Mouse (Mus musculus) CH12.LX (cell line): ENCODE measurements at regions not wholly inside any gene's neighbourhood (a gene's known extent, or its start where the extent isn't known, plus 50 kb on each side); places are given as distances from the start of the nearest gene placed in this dataset.

Experiments used
- DNase-seq: peaks from one replicate; pipeline ENCODE4 v3.0.0-alpha.2; 2013; ENCODE audit errors: extremely low read depth
- H3K27ac ChIP-seq: 2 replicates; pipeline ENCODE4 v1.5.1; 2012; ENCODE audit warnings: low read depth, mild to moderate bottlenecking, control low read depth, moderate library complexity; ENCODE audit not compliant: insufficient read depth
- H3K27me3 ChIP-seq: replicated peaks from 2 replicates; pipeline ENCODE3; 2012; ENCODE audit warnings: inconsistent platforms
- H3K36me3 ChIP-seq, 2 experiments: replicated peaks in 1 of 2; 2 replicates each; pipeline versions ENCODE3 to v1.6.1; 2012; ENCODE audit warnings: inconsistent platforms in 1 of 2, low read length in 1 of 2, mild to moderate bottlenecking in 1 of 2, mixed read lengths in 1 of 2, moderate library complexity in 1 of 2; ENCODE audit not compliant: control insufficient read depth in 1 of 2, insufficient read depth in 1 of 2
- H3K4me1 ChIP-seq, 2 experiments: 2 replicates each; pipeline ENCODE4 v1.6.1; 2012; ENCODE audit warnings: inconsistent platforms in 1 of 2, moderate library complexity in 1 of 2; ENCODE audit not compliant: insufficient read depth in 2 of 2, control insufficient read depth in 1 of 2
- H3K4me2 ChIP-seq: 2 replicates; pipeline ENCODE4 v1.6.1; 2012; ENCODE audit warnings: low read depth, mild to moderate bottlenecking, control low read depth; ENCODE audit not compliant: poor library complexity, insufficient read depth, severe bottlenecking
- H3K4me3 ChIP-seq, 3 experiments: fragments of 150-350 bp in 1 of 3; sonication (generic) in 1 of 3; replicated peaks in 1 of 3; 2 replicates each; pipeline versions ENCODE3 to v1.5.1; 2011 to 2012; ENCODE audit warnings: low read depth in 2 of 3, low read length in 2 of 3, mild to moderate bottlenecking in 2 of 3, moderate library complexity in 2 of 3, control low read depth in 1 of 3, improper control_type of control experiment in 1 of 3, inconsistent platforms in 1 of 3, mixed read lengths in 1 of 3; ENCODE audit not compliant: poor library complexity in 1 of 3
- H3K79me2 ChIP-seq: replicated peaks from 2 replicates; pipeline ENCODE4 v1.6.1; 2012; ENCODE audit warnings: mild to moderate bottlenecking, moderate library complexity; ENCODE audit not compliant: control insufficient read depth, poor library complexity, insufficient read depth, severe bottlenecking; ENCODE audit errors: extremely low read depth
- H3K9ac ChIP-seq: 2 replicates; pipeline ENCODE4 v1.6.1; 2012; ENCODE audit warnings: low read depth, mild to moderate bottlenecking, control low read depth, moderate library complexity; ENCODE audit not compliant: insufficient read depth
- H3K9me3 ChIP-seq: replicated peaks from 2 replicates; pipeline ENCODE3; 2012; ENCODE audit warnings: low read length, inconsistent platforms, mixed read lengths
- CHD1 ChIP-seq: IDR thresholded peaks from 2 replicates; pipeline ENCODE4 v1.6.1; 2012; ENCODE audit warnings: low read depth, low read length, improper control_type of control experiment, inconsistent platforms
- CHD2 ChIP-seq: IDR thresholded peaks from 2 replicates; pipeline ENCODE4 v1.6.1; 2011; ENCODE audit warnings: low read length, improper control_type of control experiment
- EP300 ChIP-seq: IDR thresholded peaks from 2 replicates; pipeline ENCODE4 v1.6.1; 2011; ENCODE audit warnings: low read length, improper control_type of control experiment
- HCFC1 ChIP-seq: IDR thresholded peaks from 2 replicates; pipeline ENCODE4 v1.6.1; 2012; ENCODE audit warnings: low read depth, mild to moderate bottlenecking, inconsistent platforms, low read length, improper control_type of control experiment
- KAT2A ChIP-seq: IDR thresholded peaks from 2 replicates; pipeline ENCODE4 v1.6.1; 2012; ENCODE audit warnings: low read length, improper control_type of control experiment, inconsistent platforms; ENCODE audit not compliant: insufficient replicate concordance
- MAFK ChIP-seq: IDR thresholded peaks from 2 replicates; pipeline ENCODE4 v1.6.1; 2011; ENCODE audit warnings: low read length, improper control_type of control experiment; ENCODE audit not compliant: insufficient replicate concordance
- MAZ ChIP-seq: IDR thresholded peaks from 2 replicates; pipeline ENCODE4 v1.6.1; 2012; ENCODE audit warnings: low read depth, mild to moderate bottlenecking, inconsistent platforms, low read length, improper control_type of control experiment, moderate library complexity
- MXI1 ChIP-seq: IDR thresholded peaks from 2 replicates; pipeline ENCODE4 v1.6.1; 2011; ENCODE audit warnings: mild to moderate bottlenecking, low read depth, low read length, improper control_type of control experiment
- MYC ChIP-seq: IDR thresholded peaks from 2 replicates; pipeline ENCODE4 v1.6.1; 2011; ENCODE audit warnings: low read depth, mild to moderate bottlenecking, improper control_type of control experiment, low read length
- NELFE ChIP-seq: IDR thresholded peaks from 2 replicates; pipeline ENCODE4 v1.6.1; 2011; ENCODE audit warnings: low read depth, low read length, improper control_type of control experiment
- POLR2A ChIP-seq: IDR thresholded peaks from 2 replicates; pipeline ENCODE4 v1.6.1; 2011; ENCODE audit warnings: low read depth, mild to moderate bottlenecking, improper control_type of control experiment, low read length
- RAD21 ChIP-seq: IDR thresholded peaks from 2 replicates; pipeline ENCODE4 v1.6.1; 2011; ENCODE audit warnings: low read depth, mild to moderate bottlenecking, low read length, improper control_type of control experiment, moderate library complexity
- SIN3A ChIP-seq: IDR thresholded peaks from 2 replicates; pipeline ENCODE4 v1.6.1; 2012; ENCODE audit warnings: low read length, improper control_type of control experiment, inconsistent platforms
- SMC3 ChIP-seq: IDR thresholded peaks from 2 replicates; pipeline ENCODE4 v1.6.1; 2011; ENCODE audit warnings: low read depth, low read length, improper control_type of control experiment
- USF1 ChIP-seq: IDR thresholded peaks from 2 replicates; pipeline ENCODE4 v1.6.1; 2014; ENCODE audit warnings: low read depth, mild to moderate bottlenecking, inconsistent platforms, low read length, improper control_type of control experiment
- USF2 ChIP-seq: conservative IDR thresholded peaks from 2 replicates; pipeline ENCODE4 v1.6.1; 2011; ENCODE audit warnings: low read depth, low read length, improper control_type of control experiment
- ZC3H11A ChIP-seq: IDR thresholded peaks from 2 replicates; pipeline ENCODE4 v1.6.1; 2012; ENCODE audit warnings: low read depth, mild to moderate bottlenecking, inconsistent platforms, low read length, improper control_type of control experiment
- ZMIZ1 ChIP-seq: IDR thresholded peaks from 2 replicates; pipeline ENCODE4 v1.6.1; 2012; ENCODE audit warnings: low read depth, mild to moderate bottlenecking, inconsistent platforms, low read length, improper control_type of control experiment
- ZNF384 ChIP-seq: IDR thresholded peaks from 2 replicates; pipeline ENCODE4 v1.6.1; 2012; ENCODE audit warnings: low read depth, low read length, improper control_type of control experiment, inconsistent platforms
- dilution Hi-C: fragments of 300-500 bp; cut with MboI; formaldehyde crosslinking; loops from 2 replicates; pipeline ENCODE4 v1.14.3; 2020; ENCODE audit warnings: low sequenced_read_pairs; ENCODE audit not compliant: extremely low pct_unique_long_range_greater_than_20kb, extremely low pct_ligation_motif_present
- in situ Hi-C: fragments of 300-500 bp; cut with MboI; formaldehyde crosslinking; loops from 3 replicates; pipeline ENCODE4 v1.14.3; 2019; ENCODE audit warnings: low sequenced_read_pairs, low pct_ligation_motif_present, low pct_unique_long_range_greater_than_20kb, mixed read lengths

DNA sequence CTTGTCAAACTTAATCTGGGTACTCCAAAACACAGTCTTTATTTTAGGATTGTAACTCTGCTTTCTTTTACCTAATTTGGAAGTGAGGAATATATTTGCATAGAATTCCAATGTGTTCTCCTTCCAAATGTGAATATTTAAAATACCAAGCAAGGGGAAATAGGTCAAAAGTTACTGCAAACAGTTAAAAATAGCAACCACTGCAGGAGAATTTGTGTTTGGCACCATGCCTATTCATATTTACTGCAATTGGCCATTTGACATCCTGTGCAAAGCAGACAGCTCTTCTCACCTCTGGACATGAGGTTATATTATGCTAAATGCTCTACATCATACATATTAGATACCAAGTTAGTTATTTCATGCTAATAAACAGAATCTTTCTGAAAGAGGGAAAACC lies 129.4 kb upstream of the Tmem196 start:
- no peaks in the 10 kb centered on the region for H3K36me3 ChIP-seq
- in situ Hi-C loops = no loop called here
- TF ChIP-seq EP300 = no peak
- no peak for TF ChIP-seq MAFK
- no peak for TF ChIP-seq POLR2A
- no peak for TF ChIP-seq HCFC1
- TF ChIP-seq CHD1 = no peak
- TF ChIP-seq NELFE = no peak
- no peak for TF ChIP-seq MXI1
- TF ChIP-seq CHD2 = no peak
- TF ChIP-seq USF2 = no peak
- no peak for TF ChIP-seq MYC
- no peak for TF ChIP-seq ZC3H11A
- no peaks in the 10 kb centered on the region for H3K79me2 ChIP-seq
- H3K27me3 ChIP-seq = no peaks in the 10 kb centered on the region
- peaks cover 0 to 3% of the 10 kb centered on the region in 2 experiments; a peak in 1 of 4 replicates for H3K4me1 ChIP-seq
- no peak overlapping the region for H3K4me2 ChIP-seq
- no peak overlapping the region for H3K9ac ChIP-seq
- DNase-seq = no peak
- no peak overlapping the region for H3K27ac ChIP-seq
- H3K4me3 ChIP-seq = no peak overlapping the region
- no peaks in the 10 kb centered on the region for H3K9me3 ChIP-seq
- dilution Hi-C loops = no loop called here

DNA sequence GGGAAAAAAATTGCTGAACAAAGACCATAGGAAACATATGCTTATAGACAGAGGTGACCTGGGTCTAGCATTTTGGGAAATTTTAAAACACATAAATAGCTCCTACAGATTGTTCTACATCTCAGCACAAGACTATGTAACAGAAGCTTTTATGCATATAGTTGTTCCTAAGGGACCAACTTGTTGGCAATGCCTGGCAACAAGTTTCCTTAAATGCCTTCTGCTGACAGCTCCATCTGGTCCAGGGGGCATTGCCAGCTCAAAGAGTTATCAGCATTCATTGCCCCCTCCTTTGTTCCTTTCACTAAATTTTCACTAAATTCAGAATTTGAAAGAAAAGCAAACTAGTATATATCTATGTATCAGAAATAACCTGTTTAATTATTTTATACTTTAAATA lies 106.5 kb upstream of the Tmem196 start:
- TF ChIP-seq MAZ = no peak
- TF ChIP-seq ZMIZ1 = no peak
- no peak for TF ChIP-seq SIN3A
- no peak for TF ChIP-seq ZNF384
- TF ChIP-seq RAD21 = no peak
- no peak for TF ChIP-seq KAT2A
- TF ChIP-seq NELFE = no peak
- TF ChIP-seq MXI1 = no peak
- no peak for TF ChIP-seq SMC3
- TF ChIP-seq USF1 = no peak
- TF ChIP-seq, all 38 proteins: peak for 0
- H3K4me1 ChIP-seq = no peaks in the 10 kb centered on the region
- H3K27ac ChIP-seq = no peak overlapping the region
- H3K4me3 ChIP-seq = no peak overlapping the region
- DNase-seq = no peak
- H3K9me3 ChIP-seq = no peaks in the 10 kb centered on the region
- in situ Hi-C loops (no loop called here), dilution Hi-C loops (no loop called here)
- no peaks in the 10 kb centered on the region for H3K36me3 ChIP-seq
- no peaks in the 10 kb centered on the region for H3K27me3 ChIP-seq
- no peaks in the 10 kb centered on the region for H3K79me2 ChIP-seq
- H3K9ac ChIP-seq = no peak overlapping the region
- H3K4me2 ChIP-seq = no peak overlapping the region
